Mouse (Mus musculus) heart, embryonic 15.5 days (tissue): ENCODE results near the gene Ablim2. TPM values are rescaled to one million over a fixed set of nuclear protein-coding genes. Genes with fewer than 3 reads are reported as not detected.

Source experiments
- ATAC-seq: fragments of 200-750 bp; cut with Nextera tagmentation; replicated peaks from 2 replicates; pipeline ENCODE4 v1.8.0; 2017; ENCODE audit warnings: low read depth, moderate TSS enrichment; ENCODE audit not compliant: insufficient number of reproducible peaks, insufficient read depth, low FRiP score
- H3K27ac ChIP-seq: fragments of 300-500 bp; sonication (generic); 2 replicates; pipeline ENCODE4 v1.5.1; 2015; ENCODE audit warnings: mild to moderate bottlenecking, inconsistent platforms
- H3K27me3 ChIP-seq: fragments of 300-500 bp; sonication (generic); 2 replicates; pipeline ENCODE4 v1.6.1; 2015; ENCODE audit warnings: inconsistent platforms
- H3K36me3 ChIP-seq: fragments of 300-500 bp; sonication (generic); 2 replicates; pipeline ENCODE4 v1.6.1; 2015; ENCODE audit warnings: mild to moderate bottlenecking, inconsistent platforms
- H3K4me1 ChIP-seq: fragments of 300-500 bp; sonication (generic); replicated peaks from 2 replicates; pipeline ENCODE4 v1.6.1; 2015; ENCODE audit warnings: inconsistent platforms
- H3K4me2 ChIP-seq: fragments of 300-500 bp; sonication (generic); 2 replicates; pipeline ENCODE4 v1.6.1; 2015; ENCODE audit warnings: inconsistent platforms, mild to moderate bottlenecking, moderate library complexity
- H3K4me3 ChIP-seq: fragments of 300-500 bp; sonication (generic); 2 replicates; pipeline ENCODE4 v1.5.1; 2015; ENCODE audit warnings: mild to moderate bottlenecking, inconsistent platforms
- H3K9ac ChIP-seq: fragments of 300-500 bp; sonication (generic); 2 replicates; pipeline ENCODE4 v1.6.1; 2015; ENCODE audit warnings: mild to moderate bottlenecking, inconsistent platforms
- H3K9me3 ChIP-seq: fragments of 300-500 bp; sonication (generic); replicated peaks from 2 replicates; pipeline ENCODE4 v1.6.1; 2016; ENCODE audit warnings: inconsistent platforms
- WGBS: fragments of 180-500 bp; shearing (Covaris S2); methylation state at CpG from one replicate; pipeline ENCODE4 v1.1.7; 2015; ENCODE audit warnings: mixed read lengths; 5-methylcytosine and 5-hydroxymethylcytosine counted together
- polyA plus RNA-seq: library from polyadenylated mRNA; unstranded; fragments of >200 nt; fragmentation: Nextera tagmentation; extraction: Ambion mirVana; gene quantifications from 2 replicates; pipeline ENCODE4 v1.2.1, GENCODE M21; 2015

Ablim2 gene
- polyA plus RNA-seq, 1 experiment from 2014 or later: 4.3 TPM

DNA sequence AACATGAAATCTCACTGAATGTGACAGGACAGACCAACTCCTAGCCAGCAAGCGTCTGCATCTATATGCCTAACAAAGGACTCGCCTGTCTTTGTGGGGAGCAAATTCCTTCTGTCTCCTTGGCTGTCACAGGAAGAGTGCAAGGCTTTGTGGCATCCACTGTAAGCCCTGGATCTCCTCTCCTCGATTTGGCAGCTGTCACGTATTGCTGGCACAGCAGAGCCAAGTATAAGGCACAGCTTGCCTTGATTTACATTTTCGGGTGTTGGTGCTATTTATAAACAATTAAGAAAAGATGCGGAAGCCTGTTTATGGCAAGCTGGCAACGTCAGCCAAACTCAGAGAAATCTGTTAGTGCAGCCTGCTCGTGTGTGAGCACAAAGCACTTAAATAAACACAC lies 160.7 kb downstream of the Ablim2 start:
- Histone ChIP-seq H3K4me1 (peaks cover 91% of the 10 kb centered on the region), H3K27me3 (no peaks in the 10 kb centered on the region), H3K4me2 (peak overlapping the region; percentile 20), H3K4me3 (no peak overlapping the region), H3K9me3 (no peaks in the 10 kb centered on the region), H3K27ac (peak overlapping the region; percentile 99), H3K9ac (peak overlapping the region; percentile 32; the same call in 1 of the 2 replicates), H3K36me3 (no peaks in the 10 kb centered on the region)
- WGBS: 11% methylated on average over 8 of the region's 8 CpGs
- no peak for ATAC-seq

DNA sequence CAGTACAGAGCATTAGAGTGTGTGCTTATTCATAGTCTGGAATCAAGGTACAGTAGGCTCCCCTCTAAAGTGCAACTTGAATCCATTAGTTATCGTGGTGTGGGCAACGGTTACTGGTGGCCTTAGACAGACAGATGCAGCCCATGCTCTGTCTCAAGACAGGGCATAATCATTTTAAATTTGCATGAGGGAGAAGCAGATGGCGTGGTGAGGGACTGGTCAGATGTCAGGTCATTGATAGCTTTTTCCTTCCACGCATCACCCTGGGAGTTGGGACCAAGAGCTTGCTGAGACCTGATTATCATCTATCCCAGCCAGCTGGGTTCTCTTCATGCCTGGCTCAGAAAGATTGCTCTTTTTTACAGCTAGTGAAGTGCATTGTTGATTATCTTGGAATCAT lies 162.4 kb downstream of the Ablim2 start:
- 53% methylated on average over 4 of the region's 4 CpGs for WGBS
- Histone ChIP-seq H3K9me3 (no peaks in the 10 kb centered on the region), H3K4me1 (peaks cover 93% of the 10 kb centered on the region), H3K36me3 (no peaks in the 10 kb centered on the region), H3K4me3 (no peak overlapping the region), H3K27ac (peak overlapping the region; percentile 99), H3K4me2 (no peak overlapping the region), H3K27me3 (no peaks in the 10 kb centered on the region), H3K9ac (no peak overlapping the region)
- ATAC-seq: no peak

DNA sequence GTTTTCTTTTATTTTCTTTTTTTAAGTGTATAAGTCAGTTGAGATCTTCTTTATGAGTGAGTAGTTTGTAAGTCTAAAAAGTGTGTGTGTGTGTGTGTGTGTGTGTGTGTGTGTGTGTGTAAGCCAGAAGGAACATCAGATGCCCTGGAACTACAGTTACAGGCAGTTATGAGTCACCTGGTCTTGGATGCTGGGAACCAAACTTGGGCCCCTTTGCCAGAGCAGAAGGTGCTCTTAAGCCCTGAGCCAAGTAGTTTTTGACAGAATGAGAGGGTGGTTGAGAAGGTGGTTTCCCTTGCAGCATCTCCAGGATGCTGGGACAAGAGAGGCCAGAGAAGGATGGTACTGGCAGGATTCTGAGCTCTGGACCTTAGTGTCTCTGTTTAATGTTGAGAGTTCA lies 162.9 kb downstream of the Ablim2 start:
- H3K27me3 ChIP-seq: no peaks in the 10 kb centered on the region
- H3K36me3 ChIP-seq: no peaks in the 10 kb centered on the region
- peaks cover 93% of the 10 kb centered on the region for H3K4me1 ChIP-seq
- H3K9ac ChIP-seq: peak overlapping the region; percentile 45
- H3K27ac ChIP-seq: peak overlapping the region; percentile 99
- H3K9me3 ChIP-seq: no peaks in the 10 kb centered on the region
- H3K4me3 ChIP-seq: no peak overlapping the region
- peak overlapping the region; percentile 61; the same call in 1 of the 2 replicates for H3K4me2 ChIP-seq
- ATAC-seq: no peak

DNA sequence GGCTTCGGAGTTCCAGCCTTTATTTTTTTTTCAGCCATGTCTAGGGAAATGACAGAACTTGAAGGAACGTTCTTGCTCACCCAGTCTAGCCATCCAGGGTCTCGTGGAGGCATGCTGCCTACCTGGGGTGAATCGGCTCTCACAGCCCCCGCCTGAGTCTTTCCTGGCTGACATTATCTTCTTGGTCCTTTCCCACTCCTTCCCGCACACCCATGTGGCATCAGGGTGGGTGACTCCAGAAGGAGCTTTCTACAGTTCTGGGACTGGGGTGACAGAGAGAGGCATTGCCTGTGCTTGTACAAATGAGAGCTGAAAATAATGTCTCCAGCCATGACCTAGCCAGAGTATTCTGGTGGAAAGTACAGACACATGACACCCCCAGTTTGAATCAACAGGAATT lies 163.5 kb downstream of the Ablim2 start:
- 24% methylated on average over 6 of the region's 6 CpGs for WGBS
- Histone ChIP-seq H3K36me3 (no peaks in the 10 kb centered on the region), H3K4me2 (peak overlapping the region; percentile 61), H3K9me3 (no peaks in the 10 kb centered on the region), H3K4me3 (0 out of 2 replicates have a peak overlapping the region, but pooled peaks have one; percentile 1), H3K4me1 (peaks cover 92% of the 10 kb centered on the region), H3K27me3 (no peaks in the 10 kb centered on the region), H3K9ac (peak overlapping the region; percentile 45), H3K27ac (peak overlapping the region; percentile 99)
- 0 out of 2 replicates have a peak, but pooled peaks have one; percentile 1 for ATAC-seq

- WGBS: 16% methylated on average over 10 of the region's 10 CpGs
- Histone ChIP-seq H3K36me3 (no peaks in the 10 kb centered on the region), H3K9me3 (no peaks in the 10 kb centered on the region), H3K27me3 (no peaks in the 10 kb centered on the region), H3K4me2 (peak overlapping the region; percentile 61), H3K4me3 (peak overlapping the region; percentile 27), H3K27ac (peak overlapping the region; percentile 99), H3K9ac (peak overlapping the region; percentile 45), H3K4me1 (peaks cover 94% of the 10 kb centered on the region)
- ATAC-seq: peak; percentile 87
Observed at GRCm38 (mm10) chr5:35921595-35922254, 164.0 kb downstream of the Ablim2 start.

DNA sequence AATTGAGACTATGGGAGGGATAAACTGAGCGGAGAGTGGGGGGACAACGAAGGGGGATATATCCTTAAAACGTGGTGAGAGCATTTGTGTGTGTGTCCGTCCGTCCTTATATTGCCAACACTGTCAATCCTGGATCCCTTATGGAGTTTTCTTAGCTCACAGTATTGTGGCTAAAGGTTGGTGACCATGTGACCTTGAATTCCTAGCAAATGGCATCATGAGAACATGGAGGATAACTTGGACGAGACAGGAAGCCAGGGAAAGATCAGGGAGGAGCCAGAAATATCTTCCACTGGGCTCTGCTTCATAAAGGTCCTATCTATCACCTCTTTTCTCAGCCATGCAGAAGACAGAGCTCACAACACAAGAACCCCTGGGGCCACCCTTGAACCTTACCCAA lies 165.8 kb downstream of the Ablim2 start:
- no peaks in the 10 kb centered on the region for H3K27me3 ChIP-seq
- H3K4me1 ChIP-seq: peaks cover 91% of the 10 kb centered on the region
- peak overlapping the region; percentile 61; the same call in 1 of the 2 replicates for H3K4me2 ChIP-seq
- H3K4me3 ChIP-seq: no peak overlapping the region
- no peaks in the 10 kb centered on the region for H3K9me3 ChIP-seq
- no peak overlapping the region for H3K9ac ChIP-seq
- H3K36me3 ChIP-seq: no peaks in the 10 kb centered on the region
- peak overlapping the region; percentile 99 for H3K27ac ChIP-seq
- ATAC-seq: no peak
- 67% methylated on average over 6 of the region's 6 CpGs for WGBS

GRCm38 (mm10) chr5:35925171-35925634 lies 167.5 kb downstream of the Ablim2 start:
- WGBS: 44% methylated on average over 12 of the region's 12 CpGs
- Histone ChIP-seq H3K4me3 (no peak overlapping the region), H3K4me2 (0 out of 2 replicates have a peak overlapping the region, but pooled peaks have one; percentile 5), H3K9me3 (no peaks in the 10 kb centered on the region), H3K27me3 (no peaks in the 10 kb centered on the region), H3K9ac (peak overlapping the region; percentile 8; the same call in 1 of the 2 replicates), H3K36me3 (no peaks in the 10 kb centered on the region), H3K4me1 (peaks cover 77% of the 10 kb centered on the region), H3K27ac (peak overlapping the region; percentile 99)
- ATAC-seq: no peak

GRCm38 (mm10) chr5:35926511-35926910 lies 168.8 kb downstream of the Ablim2 start:
- Histone ChIP-seq H3K27me3 (no peaks in the 10 kb centered on the region), H3K27ac (no peak overlapping the region), H3K4me3 (no peak overlapping the region), H3K4me2 (no peak overlapping the region), H3K9me3 (no peaks in the 10 kb centered on the region), H3K4me1 (peaks cover 72% of the 10 kb centered on the region), H3K9ac (no peak overlapping the region), H3K36me3 (no peaks in the 10 kb centered on the region)
- ATAC-seq: no peak
- WGBS: 80% methylated on average over 8 of the region's 8 CpGs

GRCm38 (mm10) chr5:35931296-35931695 lies 173.6 kb downstream of the Ablim2 start:
- H3K9me3 ChIP-seq: no peaks in the 10 kb centered on the region
- peaks cover 68% of the 10 kb centered on the region for H3K4me1 ChIP-seq
- H3K9ac ChIP-seq: no peak overlapping the region
- peaks cover 5% of the 10 kb centered on the region for H3K36me3 ChIP-seq
- no peak overlapping the region for H3K4me2 ChIP-seq
- no peak overlapping the region for H3K4me3 ChIP-seq
- WGBS: 25% methylated on average over 5 of the region's 5 CpGs
- H3K27ac ChIP-seq: peak overlapping the region; percentile 9; the same call in 1 of the 2 replicates
- no peaks in the 10 kb centered on the region for H3K27me3 ChIP-seq
- ATAC-seq: no peak

- H3K9ac ChIP-seq: no peak overlapping the region
- no peak overlapping the region for H3K4me2 ChIP-seq
- no peak overlapping the region for H3K4me3 ChIP-seq
- ATAC-seq: no peak
- peaks cover 57% of the 10 kb centered on the region for H3K4me1 ChIP-seq
- peaks cover 8% of the 10 kb centered on the region for H3K36me3 ChIP-seq
- H3K27me3 ChIP-seq: no peaks in the 10 kb centered on the region
- peak overlapping the region; percentile 48 for H3K27ac ChIP-seq
- 37% methylated on average over 10 of the region's 10 CpGs for WGBS
- H3K9me3 ChIP-seq: no peaks in the 10 kb centered on the region
Observed at GRCm38 (mm10) chr5:35933059-35933458, 175.4 kb downstream of the Ablim2 start.
